In the genomic region with DNA sequence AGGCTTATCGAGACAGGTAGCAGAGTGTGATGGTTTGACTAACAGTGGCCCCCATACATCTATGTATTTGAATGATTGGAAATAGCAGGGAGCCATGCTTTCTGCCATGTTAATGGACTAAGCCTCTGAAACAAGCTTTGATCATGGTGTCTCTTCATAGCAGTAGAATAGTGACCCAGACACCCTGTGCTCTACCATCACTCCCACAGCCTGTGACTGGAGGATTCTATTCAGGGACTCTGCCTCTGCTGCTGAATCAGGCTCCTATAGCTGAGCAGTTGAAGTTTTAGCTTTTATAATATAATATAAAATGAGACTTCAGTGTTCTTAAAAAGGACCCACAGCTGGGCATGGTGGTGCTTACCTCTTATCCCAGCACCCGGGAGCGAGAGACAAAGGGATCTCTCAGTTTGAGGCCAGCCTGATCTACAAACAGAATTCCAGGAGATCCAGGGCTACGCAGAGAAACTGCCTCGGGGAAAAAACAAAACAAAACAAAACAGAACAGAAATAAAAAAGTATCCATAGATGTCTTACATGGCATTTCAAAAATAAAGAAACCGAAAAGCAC, we compare ENCODE assay signal across 8 mouse cellular contexts. TPM values are rescaled to one million over a fixed set of nuclear protein-coding genes. Genes with fewer than 3 reads are reported as not detected.
DNase-seq lines count a peak whose midpoint lies in the region; ATAC-seq and TF ChIP-seq lines count a peak whose summit lies in the region.

No protein-coding gene starts in this region.

- H3K4me3 ChIP-seq in cortical plate, adult 2 months (ENCODE audit: insufficient read depth, low read length), result peak overlapping the region; percentile 85
- H3K4me3 ChIP-seq in hindbrain, embryonic 12.5 days, result peak overlapping the region; percentile 71
- H3K4me3 ChIP-seq in midbrain, embryonic 14.5 days (replicated peaks; ENCODE audit: low read depth, low read length), result peak overlapping the region; percentile 59

- no peaks in the 10 kb centered on the region for H3K9me3 ChIP-seq in hindbrain, embryonic 12.5 days (replicated peaks)
- no peaks in the 10 kb centered on the region for H3K9me3 ChIP-seq in midbrain, embryonic 14.5 days (ENCODE audit: control insufficient read depth, low read length)

- peaks cover 3% of the 10 kb centered on the region; the same call in 1 of the 2 replicates for H3K4me1 ChIP-seq in cortical plate, adult 2 months (ENCODE audit: control insufficient read depth, insufficient read depth, low read length)
- H3K4me1 ChIP-seq in hindbrain, embryonic 12.5 days, result peaks cover 11% of the 10 kb centered on the region
- H3K4me1 ChIP-seq in midbrain, embryonic 14.5 days (ENCODE audit: control insufficient read depth, insufficient read depth, low read length), result peaks cover 11% of the 10 kb centered on the region

- 18% methylated on average over 6 of the region's 6 CpGs for WGBS in hindbrain, embryonic 12.5 days
- 15% methylated on average over 6 of the region's 6 CpGs for WGBS in midbrain, embryonic 14.5 days

- no peak overlapping the region for H3K27ac ChIP-seq in cortical plate, adult 2 months (ENCODE audit: insufficient read depth, low read length)
- no peak overlapping the region for H3K27ac ChIP-seq in hindbrain, embryonic 12.5 days
- peak overlapping the region; percentile 50 for H3K27ac ChIP-seq in midbrain, embryonic 14.5 days (replicated peaks; ENCODE audit: low read depth, low read length)

- peak; percentile 7 to 14 for DNase-seq in layer of hippocampus, postnatal 10 days (ENCODE audit: low spot score in 2 of 2)
- DNase-seq in layer of hippocampus, adult 8-10 months (ENCODE audit: low spot score in 2 of 2), result no peak
- no peak for DNase-seq in midbrain, embryonic 14.5 days
- DNase-seq in layer of hippocampus, adult 18-20 months (ENCODE audit: low spot score in 2 of 2), result no peak
- no peak for DNase-seq in MN1 (ENCODE audit: low spot score)
- DNase-seq in embryo, embryonic 10 days (ENCODE audit: low spot score), result no peak

- H3K27me3 ChIP-seq in hindbrain, embryonic 12.5 days, result no peaks in the 10 kb centered on the region
- no peaks in the 10 kb centered on the region for H3K27me3 ChIP-seq in midbrain, embryonic 14.5 days (ENCODE audit: control insufficient read depth, insufficient read depth, low read length)

- H3K4me2 ChIP-seq in hindbrain, embryonic 12.5 days (replicated peaks), result peak overlapping the region; percentile 71
- H3K4me2 ChIP-seq in midbrain, embryonic 14.5 days (ENCODE audit: low read length), result peak overlapping the region; percentile 61

- H3K36me3 ChIP-seq in hindbrain, embryonic 12.5 days, result peaks cover 26% of the 10 kb centered on the region
- peaks cover 25% of the 10 kb centered on the region for H3K36me3 ChIP-seq in midbrain, embryonic 14.5 days (ENCODE audit: control insufficient read depth, insufficient read depth, low read length)

- H3K9ac ChIP-seq in hindbrain, embryonic 12.5 days, result peak overlapping the region; percentile 47
- peak overlapping the region; percentile 67 for H3K9ac ChIP-seq in midbrain, embryonic 14.5 days (replicated peaks; ENCODE audit: low read length)

- no peak for TF ChIP-seq POLR2A in cortical plate, adult 2 months (IDR thresholded peaks at IDR 0.05; ENCODE audit: extremely low read depth, insufficient read depth, low read length)

- TF ChIP-seq CTCF in cortical plate, adult 2 months (IDR thresholded peaks at IDR 0.05; ENCODE audit: extremely low read depth, insufficient read depth, low read length), result no peak

- peak; percentile 46 for ATAC-seq in hindbrain, embryonic 12.5 days (ENCODE audit: low FRiP score)
- peak; percentile 59; the same call in 1 of the 2 replicates for ATAC-seq in midbrain, embryonic 14.5 days (ENCODE audit: low FRiP score, low TSS enrichment)

RNA-seq across cellular contexts. Expression of a gene that starts 0.5 kb away (rescaled TPM):
- 10 to 100 TPM; 18.5 to 20.5 TPM for total RNA-seq in layer of hippocampus, postnatal 10 days (2021)
- total RNA-seq in layer of hippocampus, adult 8-10 months (2022), result 10 to 100 TPM; 20.9 to 25.6 (median 21.8) TPM
- polyA plus RNA-seq in cortical plate, adult 2 months (2012; rRNA removed), result 19.3 and 19.9 TPM in 2 replicates
- 19.2 TPM in 2 replicates for polyA plus RNA-seq in hindbrain, embryonic 12.5 days (2016; fragmentation: Nextera tagmentation; extraction: Ambion mirVana)
- polyA plus RNA-seq in midbrain, embryonic 14.5 days (2014; fragmentation: Nextera tagmentation; extraction: Ambion mirVana), result 25.5 and 26.5 TPM in 2 replicates
- 10 to 100 TPM; 19.4 to 22.5 TPM for total RNA-seq in layer of hippocampus, adult 18-20 months (2021)

RNA-seq across cellular contexts. Expression of a gene that starts 21.4 kb away (rescaled TPM):
- 1 to 10 TPM; 7.2 to 7.7 TPM for total RNA-seq in layer of hippocampus, postnatal 10 days (2021)
- total RNA-seq in layer of hippocampus, adult 8-10 months (2022), result 10 to 100 TPM; 11.2 to 14.3 (median 12.5) TPM
- polyA plus RNA-seq in cortical plate, adult 2 months (2012; rRNA removed), result 9.9 and 10.6 TPM in 2 replicates
- 7.6 and 9.3 TPM in 2 replicates for polyA plus RNA-seq in hindbrain, embryonic 12.5 days (2016; fragmentation: Nextera tagmentation; extraction: Ambion mirVana)
- polyA plus RNA-seq in midbrain, embryonic 14.5 days (2014; fragmentation: Nextera tagmentation; extraction: Ambion mirVana), result 7.6 and 8.3 TPM in 2 replicates
- total RNA-seq in layer of hippocampus, adult 18-20 months (2021), result 10 to 100 TPM; 10.6 to 11.2 TPM

RNA-seq across cellular contexts. Expression of a gene that starts 41.4 kb away (rescaled TPM):
- 1 to 10 TPM; 4.4 to 4.6 TPM for total RNA-seq in layer of hippocampus, postnatal 10 days (2021)
- total RNA-seq in layer of hippocampus, adult 8-10 months (2022), result 1 to 10 TPM; 2.9 to 4.6 (median 4.0) TPM
- polyA plus RNA-seq in cortical plate, adult 2 months (2012; rRNA removed), result 1.6 and 2.0 TPM in 2 replicates
- polyA plus RNA-seq in hindbrain, embryonic 12.5 days (2016; fragmentation: Nextera tagmentation; extraction: Ambion mirVana), result 4.8 and 5.2 TPM in 2 replicates
- 2.5 and 4.3 TPM in 2 replicates for polyA plus RNA-seq in midbrain, embryonic 14.5 days (2014; fragmentation: Nextera tagmentation; extraction: Ambion mirVana)
- total RNA-seq in layer of hippocampus, adult 18-20 months (2021), result 1 to 10 TPM; 2.9 to 4.1 TPM

RNA-seq across cellular contexts. Expression of a gene that starts 51.8 kb away (rescaled TPM):
- 10 to 100 TPM; 31.3 to 31.4 TPM for total RNA-seq in layer of hippocampus, postnatal 10 days (2021)
- 10 to 100 TPM; 36.0 to 49.5 (median 40.8) TPM for total RNA-seq in layer of hippocampus, adult 8-10 months (2022)
- 39.0 and 42.0 TPM in 2 replicates for polyA plus RNA-seq in cortical plate, adult 2 months (2012; rRNA removed)
- polyA plus RNA-seq in hindbrain, embryonic 12.5 days (2016; fragmentation: Nextera tagmentation; extraction: Ambion mirVana), result 32.4 and 32.5 TPM in 2 replicates
- 34.1 and 41.6 TPM in 2 replicates for polyA plus RNA-seq in midbrain, embryonic 14.5 days (2014; fragmentation: Nextera tagmentation; extraction: Ambion mirVana)
- 10 to 100 TPM; 45.3 to 48.6 TPM for total RNA-seq in layer of hippocampus, adult 18-20 months (2021)

Comparison
In these comparisons a context has a peak if more than half of its experiments do, and no peak if none do; other contexts are left out.
1. DNase-seq: peak in layer of hippocampus, postnatal 10 days (2 of 2); none in layer of hippocampus, adult 8-10 months (0 of 2), midbrain, embryonic 14.5 days (single experiment), layer of hippocampus, adult 18-20 months (0 of 2), MN1 (single experiment) and embryo, embryonic 10 days (single experiment).
2. Peak in every context shown above with its lines, with median percentiles within 50 percentile points of each other: H3K4me3 ChIP-seq.